Mouse (Mus musculus): Measurements from ENCODE around the gene Zfp213.

DNA sequence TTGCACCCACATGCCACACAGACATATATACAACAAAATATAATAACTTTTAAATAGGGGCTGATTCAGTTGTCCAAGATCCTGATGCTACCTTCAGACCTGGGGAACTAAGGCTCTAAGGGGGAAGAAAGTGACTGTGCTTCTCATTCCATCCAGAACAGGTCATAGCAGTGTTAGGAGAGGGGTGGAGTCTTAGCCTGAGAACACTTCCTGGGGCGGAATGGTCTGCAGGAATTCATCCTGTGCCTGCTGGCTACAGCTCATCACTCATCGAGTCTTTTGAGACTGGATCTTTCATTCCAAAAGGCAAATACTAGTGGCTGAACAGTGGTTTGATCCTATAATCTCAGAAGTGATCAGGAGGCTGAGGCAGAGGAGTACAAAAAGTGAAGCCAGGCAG is 23.2 kb upstream of the Zfp213 start:
- TF ChIP-seq EP300 (IDR thresholded peaks at IDR 0.05; ENCODE audit: low read depth) = no peak
- no peak for TF ChIP-seq CTCF (IDR thresholded peaks at IDR 0.05; ENCODE audit: low read depth)
